Mouse (Mus musculus): ENCODE measurements at regions not wholly inside any gene's neighbourhood (a gene's known extent, or its start where the extent isn't known, plus 50 kb on each side); places are given as distances from the start of the nearest gene placed in this dataset.

GRCm38 (mm10) chr17:84074000-84074782 is 113.6 kb downstream of the Zfp36l2 start:
- DNase-seq (ENCODE audit: low read depth) = no peak

DNA sequence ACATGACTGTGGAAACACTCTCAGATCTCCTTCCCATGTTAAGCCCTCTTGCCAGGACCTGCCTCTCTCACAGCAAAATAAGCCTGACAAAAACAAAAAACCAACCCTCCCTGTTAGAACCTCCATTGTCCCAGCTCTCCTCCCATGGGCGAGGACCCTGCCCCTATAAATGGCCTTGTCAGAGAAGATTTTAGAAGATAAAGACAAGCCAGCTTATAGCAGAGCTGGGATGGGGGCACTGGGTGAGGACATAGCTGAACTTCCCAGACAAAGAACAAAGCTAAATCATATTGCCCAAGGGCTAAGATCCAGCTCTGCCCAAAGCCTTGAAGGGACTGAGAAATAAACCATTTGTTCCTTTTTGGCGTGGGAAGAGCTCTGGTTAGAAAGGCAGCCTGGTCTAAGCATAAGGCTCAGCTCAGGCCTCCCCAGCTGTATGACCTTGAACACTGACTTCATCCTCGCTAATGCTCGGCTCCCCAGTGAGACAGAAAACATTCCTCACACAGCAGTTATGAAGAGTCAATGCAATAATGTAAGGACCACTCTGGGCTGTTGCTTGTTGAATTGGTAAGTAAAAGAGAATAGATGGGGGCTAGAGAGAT is 115.2 kb downstream of the Zfp36l2 start:
- no peak for DNase-seq (ENCODE audit: low read depth)

- no peak for DNase-seq (ENCODE audit: low read depth)
Measured at GRCm38 (mm10) chr17:84071855-84072254, 115.9 kb downstream of the Zfp36l2 start.

- no peak for DNase-seq (ENCODE audit: low read depth)
Measured at GRCm38 (mm10) chr17:84070596-84070995, 117.2 kb downstream of the Zfp36l2 start.

DNA sequence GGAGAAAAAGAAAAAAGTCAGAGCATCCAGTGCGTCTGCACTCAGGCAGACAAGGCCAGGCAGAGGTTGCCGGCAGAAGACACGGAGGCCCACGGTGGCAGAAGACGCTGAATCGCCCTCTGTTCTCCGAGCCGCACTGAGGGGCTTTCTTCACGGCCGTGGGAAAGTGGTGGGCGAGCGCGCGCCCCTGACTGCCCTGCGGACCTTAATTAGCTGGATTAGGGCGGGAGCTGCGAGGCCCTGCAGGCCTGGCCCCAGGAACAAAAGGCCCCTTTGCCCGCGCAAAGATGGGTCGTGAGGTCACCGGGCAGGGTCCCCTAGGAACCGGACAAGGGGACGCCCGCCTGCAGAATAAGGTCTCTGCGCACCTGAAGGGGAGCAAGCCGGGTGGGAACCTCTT is 120.6 kb downstream of the Zfp36l2 start:
- DNase-seq (ENCODE audit: low read depth) = no peak

GRCm38 (mm10) chr17:84063791-84064190 is 124.0 kb downstream of the Zfp36l2 start:
- DNase-seq (ENCODE audit: low read depth) = no peak

DNA sequence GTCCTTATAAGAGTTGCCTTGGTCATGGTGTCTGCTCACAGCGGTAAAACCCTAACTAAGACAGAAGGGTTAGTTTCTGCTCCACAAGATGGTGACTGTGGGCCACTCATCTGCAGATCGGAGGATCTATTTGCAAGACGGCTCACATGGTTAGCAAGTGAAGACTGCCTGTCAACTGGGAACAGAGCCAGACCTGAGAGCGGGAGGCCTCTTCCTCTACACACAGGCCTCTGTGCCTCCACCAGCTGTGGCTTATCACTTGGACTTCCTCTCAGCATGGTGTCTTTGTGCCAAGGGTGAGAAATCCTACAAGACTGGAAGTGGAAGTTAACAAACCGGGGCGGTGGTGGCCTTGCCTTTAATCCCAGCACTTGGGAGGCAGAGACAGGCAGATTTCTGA is 126.1 kb downstream of the Zfp36l2 start:
- DNase-seq (ENCODE audit: low read depth) = peak; percentile 90

DNA sequence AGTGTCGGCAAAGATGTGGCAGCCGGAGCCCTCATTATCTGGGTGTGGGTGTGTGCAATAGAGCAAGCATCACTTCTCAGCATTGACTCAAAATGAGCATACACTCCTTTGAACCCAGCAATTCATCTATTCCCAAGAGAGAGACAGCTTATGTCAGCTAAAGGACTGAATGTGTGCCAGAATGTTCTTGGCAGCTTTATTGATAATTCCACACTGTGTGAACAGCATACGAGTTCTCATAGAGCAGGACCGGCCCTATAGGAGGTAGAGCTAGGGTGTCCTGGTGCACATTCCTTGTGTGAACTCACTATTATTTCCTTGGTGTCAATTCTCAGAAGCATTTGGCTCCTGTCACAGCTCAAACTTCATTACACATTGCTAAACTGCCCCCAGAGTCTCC is 131.3 kb downstream of the Zfp36l2 start:
- no peak for DNase-seq (ENCODE audit: low read depth)

- no peak for DNase-seq (ENCODE audit: low read depth)
Measured at GRCm38 (mm10) chr17:84052437-84052836, 135.3 kb downstream of the Zfp36l2 start.

GRCm38 (mm10) chr17:84051212-84051611 is 136.5 kb downstream of the Zfp36l2 start:
- DNase-seq (ENCODE audit: low read depth) = no peak

DNA sequence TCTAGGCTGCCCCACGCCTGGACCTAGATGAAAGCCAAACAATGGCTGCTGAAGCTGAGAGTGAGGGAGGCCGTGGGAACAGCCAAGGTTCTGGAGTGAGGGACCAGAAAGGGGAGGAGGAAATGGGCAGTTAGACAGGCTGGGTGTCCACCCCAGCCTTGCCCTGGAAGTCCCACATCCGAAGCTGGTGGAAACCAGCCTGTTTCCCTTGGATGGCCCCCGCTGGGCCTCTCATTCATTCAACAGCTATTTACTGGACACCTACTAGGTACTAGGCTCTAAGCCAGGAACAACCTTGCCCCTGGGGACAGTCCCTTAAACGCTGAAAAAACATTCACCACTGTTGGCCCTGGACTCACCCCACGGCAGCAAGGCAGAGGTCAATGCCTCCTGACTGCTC is 139.2 kb downstream of the Zfp36l2 start:
- DNase-seq (ENCODE audit: low read depth) = no peak

DNA sequence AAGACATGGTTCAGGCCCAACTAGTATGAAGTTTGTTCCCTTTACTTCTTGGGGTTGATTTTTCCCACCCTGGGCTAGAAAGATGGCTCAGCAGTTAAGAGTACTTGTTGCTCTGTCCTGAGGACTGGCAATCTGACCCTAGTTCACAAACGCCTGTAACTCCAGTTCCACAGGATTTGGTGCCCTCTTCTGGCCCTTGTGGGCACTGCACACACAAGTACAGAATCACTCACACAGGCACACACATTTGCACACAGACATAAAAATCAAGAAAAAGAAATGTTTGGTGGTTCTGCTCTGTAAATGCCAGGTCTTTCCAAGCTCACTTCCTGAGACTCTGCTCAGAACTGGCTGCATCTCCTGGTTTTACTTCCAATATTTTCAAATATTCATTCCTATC is 140.2 kb downstream of the Zfp36l2 start:
- DNase-seq (ENCODE audit: low read depth) = no peak

- no peak for DNase-seq (ENCODE audit: low read depth)
Measured at GRCm38 (mm10) chr17:84045812-84046211, 141.9 kb downstream of the Zfp36l2 start.

DNA sequence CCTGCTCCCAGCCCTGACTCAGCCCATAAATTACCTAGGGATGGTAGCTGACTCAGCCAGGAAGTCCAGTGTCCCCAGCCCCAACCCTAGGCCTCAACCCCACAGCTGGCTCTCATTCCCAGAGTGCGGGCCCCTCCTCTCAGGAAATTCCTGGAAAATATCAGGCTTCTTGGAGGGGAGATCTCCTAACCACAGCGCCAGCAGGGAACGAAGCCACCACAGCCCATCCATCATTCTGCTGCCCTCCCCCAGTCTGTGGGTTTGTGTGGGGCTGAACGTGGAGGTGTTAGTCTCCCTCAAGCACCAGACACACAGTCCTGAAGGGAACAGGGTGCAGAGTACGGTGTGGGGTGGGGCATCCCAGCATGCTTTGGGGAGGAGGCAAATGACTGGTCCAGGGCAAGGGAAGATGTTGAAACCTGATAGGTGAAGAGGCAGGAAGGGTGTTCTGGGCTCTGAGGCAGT is 143.2 kb downstream of the Zfp36l2 start:
- no peak for DNase-seq (ENCODE audit: low read depth)

- DNase-seq (ENCODE audit: low read depth) = peak; percentile 82
Measured at GRCm38 (mm10) chr17:84043102-84043501, 144.6 kb downstream of the Zfp36l2 start.

- no peak for DNase-seq (ENCODE audit: low read depth)
Measured at GRCm38 (mm10) chr17:84039444-84039843, 148.3 kb downstream of the Zfp36l2 start.

GRCm38 (mm10) chr17:84037580-84038304 is 150.0 kb downstream of the Zfp36l2 start:
- DNase-seq (ENCODE audit: low read depth) = no peak

DNA sequence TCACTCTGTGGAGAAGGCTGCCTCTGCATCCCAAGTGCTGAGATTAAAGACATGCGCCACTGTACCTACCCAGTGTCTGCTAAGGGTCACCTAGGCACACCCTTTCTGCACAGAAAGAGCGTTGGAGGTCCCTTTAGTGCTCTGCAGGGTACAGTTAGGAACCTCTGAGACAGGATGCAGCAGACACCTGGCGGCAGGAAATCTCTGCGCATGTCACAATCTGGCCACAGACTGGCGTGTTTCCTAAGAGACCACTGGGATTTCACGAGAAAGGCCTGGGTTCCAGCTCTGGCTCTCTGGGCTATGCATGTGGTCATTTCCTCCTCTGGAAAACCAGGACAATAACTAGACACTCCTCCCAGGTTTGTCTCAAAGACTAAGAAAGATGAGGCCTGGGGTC is 151.7 kb downstream of the Zfp36l2 start:
- DNase-seq (ENCODE audit: low read depth) = no peak

DNA sequence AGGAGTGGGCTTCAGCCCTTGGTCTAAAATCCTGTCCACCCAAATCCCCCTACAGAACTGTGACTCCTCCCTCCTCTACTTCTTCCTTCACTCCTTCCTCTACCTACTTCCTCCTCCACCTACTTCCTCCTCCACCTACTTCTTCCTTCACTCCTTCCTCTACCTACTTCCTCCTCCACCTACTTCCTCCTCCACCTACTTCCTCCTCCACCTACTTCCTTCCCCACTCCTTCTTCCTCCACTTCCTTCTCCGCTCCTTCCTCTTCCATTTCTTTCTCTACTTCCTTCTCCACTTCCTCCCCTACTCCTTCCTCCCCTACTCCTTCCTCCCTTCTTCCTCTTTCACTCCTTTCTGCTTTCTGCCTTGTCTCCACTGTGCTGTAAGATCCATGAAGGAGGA is 152.9 kb downstream of the Zfp36l2 start:
- no peak for DNase-seq (ENCODE audit: low read depth)

DNA sequence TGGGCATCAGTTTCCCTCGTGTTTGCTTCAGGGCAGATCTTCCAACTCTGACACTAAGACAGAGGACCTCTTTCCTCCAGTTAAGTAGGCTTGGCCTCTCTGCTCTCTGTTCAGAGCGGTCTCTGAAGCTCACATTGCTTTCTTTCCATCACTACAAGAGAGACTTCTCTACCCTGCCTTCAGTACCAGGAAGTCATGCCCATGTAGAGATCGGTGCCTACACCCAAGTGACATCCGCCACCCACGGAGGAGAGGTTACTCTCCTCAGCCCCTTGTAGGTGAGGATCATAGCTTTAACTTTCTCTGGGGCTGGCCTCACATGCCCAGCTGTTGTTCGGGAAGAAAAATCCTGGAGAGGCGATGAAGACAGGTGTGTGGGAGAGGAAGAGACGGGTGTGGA is 155.3 kb downstream of the Zfp36l2 start:
- DNase-seq (ENCODE audit: low read depth) = no peak

DNA sequence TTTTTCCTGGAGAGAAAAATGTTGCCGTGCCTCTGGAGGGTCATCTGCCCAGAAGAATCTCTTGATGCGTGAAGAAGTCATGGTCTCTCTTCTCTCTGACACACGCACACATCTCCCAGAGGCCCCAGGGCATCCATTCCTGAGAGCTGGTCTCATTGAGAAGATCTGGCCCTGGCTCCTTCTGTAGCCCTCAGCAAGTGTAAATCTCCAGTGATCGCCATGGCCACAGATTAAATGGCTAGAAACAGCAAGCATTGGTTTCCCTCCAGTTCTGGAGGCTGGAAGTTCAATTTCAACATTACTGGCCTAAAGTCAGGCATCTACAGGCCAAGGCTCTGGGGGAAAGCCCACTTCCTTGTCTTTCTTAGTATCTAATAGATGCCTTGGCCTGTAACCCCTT is 155.9 kb downstream of the Zfp36l2 start:
- no peak for DNase-seq (ENCODE audit: low read depth)

GRCm38 (mm10) chr17:84031381-84031780 is 156.4 kb downstream of the Zfp36l2 start:
- DNase-seq (ENCODE audit: low read depth) = no peak

- no peak for DNase-seq (ENCODE audit: low read depth)
Measured at GRCm38 (mm10) chr17:84030699-84031098, 157.0 kb downstream of the Zfp36l2 start.
